Mouse (Mus musculus): ENCODE data around the gene Cd6.

GRCm38 (mm10) chr19:10847311-10848087 is 17.6 kb upstream of the Cd6 start:
- no peak for TF ChIP-seq GATA1 (IDR thresholded peaks at IDR 0.05; ENCODE audit: low read depth, low read length)
- TF ChIP-seq CTCF (IDR thresholded peaks at IDR 0.05 in 2 of 3, conservative IDR thresholded peaks at IDR 0.05 in 1 of 3; ENCODE audit: control insufficient read depth in 1 of 3, insufficient read depth in 1 of 3, low read depth in 2 of 3, low read length in 3 of 3, poor library complexity in 1 of 3, severe bottlenecking in 1 of 3), result no peak
- no peak for TF ChIP-seq POLR2A (IDR thresholded peaks at IDR 0.05; ENCODE audit: control insufficient read depth in 1 of 2, insufficient read depth in 1 of 2, low read depth in 1 of 2, low read length in 2 of 2, poor library complexity in 1 of 2)
- TF ChIP-seq HCFC1 (IDR thresholded peaks at IDR 0.05; ENCODE audit: low read depth, low read length), result no peak
- TF ChIP-seq TAL1 (IDR thresholded peaks at IDR 0.05; ENCODE audit: low read length), result no peak
- TF ChIP-seq ETS1 (IDR thresholded peaks at IDR 0.05; ENCODE audit: low read depth, low read length), result no peak
- TF ChIP-seq TBP (IDR thresholded peaks at IDR 0.05; ENCODE audit: low read depth, low read length), result no peak
- TF ChIP-seq MAX (IDR thresholded peaks at IDR 0.05; ENCODE audit: low read length), result no peak
- no peak for TF ChIP-seq MAFK (IDR thresholded peaks at IDR 0.05; ENCODE audit: borderline replicate concordance, low read depth, low read length)
- TF ChIP-seq KAT2A (conservative IDR thresholded peaks at IDR 0.05; ENCODE audit: low read depth, low read length), result no peak
